In the genomic region with DNA sequence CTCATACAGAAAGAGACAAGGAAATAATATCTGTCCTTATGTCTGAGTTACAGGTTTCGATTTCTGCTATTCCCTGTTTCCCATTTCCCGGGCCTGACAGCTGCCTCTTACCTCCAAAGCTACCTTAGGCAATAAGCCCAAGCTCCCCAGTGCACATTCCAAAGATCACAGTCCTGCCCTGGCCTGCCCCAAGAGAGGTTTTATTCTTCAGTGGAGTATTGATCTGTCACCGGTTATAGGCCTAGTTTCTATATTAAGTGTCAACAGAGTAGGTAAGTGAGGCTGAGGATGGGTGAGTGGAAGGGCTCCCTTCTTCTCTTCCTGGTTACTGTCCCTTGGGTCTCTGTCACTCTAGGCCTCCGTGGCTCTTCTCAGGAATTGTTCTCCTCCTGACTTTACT, we compare ENCODE assay signal across 16 mouse cellular contexts.
"Had no signal": no experiment of that assay in that cellular context is flagged by ENCODE, and none has a peak within 500 bp of the region (broad histone marks: within the 10 kb centered on the region; RNA-seq: fewer than 3 reads in every experiment).

No protein-coding gene starts in this region.

- H3K27ac ChIP-seq: neural tube, embryonic 13.5 days; neural tube, embryonic 15.5 days; stomach, embryonic 15.5 days; stomach, postnatal 0 days had no signal

- H3K4me3 ChIP-seq: neural tube, embryonic 13.5 days; neural tube, embryonic 15.5 days; stomach, embryonic 15.5 days had no signal

- DNase-seq: retina, postnatal 1 day; right cerebral cortex, adult 18-20 months; right cerebral cortex, postnatal 14 days; right cerebral cortex, postnatal 25 days; right cerebral cortex, postnatal 4 days; spleen, adult 18-20 months; thymus, adult 18-20 months; thymus, adult 2 months; thymus, postnatal 14 days; thymus, postnatal 25 days; thymus, postnatal 36 days; thymus, postnatal 4 days had no signal

- H3K27me3 ChIP-seq: neural tube, embryonic 13.5 days; neural tube, embryonic 15.5 days; stomach, embryonic 15.5 days had no signal

- H3K9ac ChIP-seq: neural tube, embryonic 13.5 days; neural tube, embryonic 15.5 days; stomach, embryonic 15.5 days had no signal

- H3K36me3 ChIP-seq: neural tube, embryonic 13.5 days; neural tube, embryonic 15.5 days; stomach, embryonic 15.5 days had no signal

- H3K4me1 ChIP-seq: stomach, embryonic 15.5 days had no signal
